Mouse (Mus musculus): ENCODE data around the gene Nt5c3. TPM values are rescaled to one million over a fixed set of nuclear protein-coding genes. Genes with fewer than 3 reads are reported as not detected.
A peak's percentile ranks its signal among the peaks of the same experiment; 100 is the strongest.

Nt5c3 gene
- total and polyA plus RNA-seq, 2 experiments from 2014 or later: 98.4 to 181 TPM

DNA sequence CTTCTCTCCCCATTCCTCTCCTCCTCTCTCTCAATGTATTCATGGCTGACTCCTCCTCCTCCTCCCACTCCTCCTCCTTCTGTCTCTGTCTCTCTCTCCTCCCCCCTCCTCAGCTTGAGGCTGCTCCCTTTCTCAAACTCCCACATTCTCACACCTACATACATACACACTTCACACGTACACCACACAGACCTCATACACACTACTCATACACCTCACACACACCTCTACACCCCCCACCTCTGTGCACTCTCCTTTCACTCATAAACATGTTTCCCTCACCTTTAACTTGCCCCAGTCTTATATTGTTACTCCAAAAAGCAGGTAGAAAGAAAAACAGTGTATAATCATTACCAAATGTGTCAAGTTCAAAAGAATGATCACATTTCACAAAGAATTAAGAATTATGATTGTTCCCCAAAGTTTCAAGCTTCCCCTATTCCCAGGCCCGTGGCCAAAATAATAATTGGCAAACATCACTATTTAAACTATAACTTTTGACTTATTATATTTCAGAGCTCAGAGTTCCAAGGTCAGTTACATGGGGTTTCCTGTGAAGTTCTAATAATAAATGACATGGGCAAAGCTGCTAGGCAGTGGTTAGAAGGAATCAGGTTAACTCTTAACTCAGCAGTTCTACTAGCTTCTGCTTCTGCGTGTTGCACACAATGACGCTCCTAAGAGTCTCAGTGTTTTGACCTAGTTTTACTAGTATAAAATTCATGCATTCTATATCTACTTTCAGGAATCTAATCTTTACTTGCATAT is 8.1 kb upstream of the Nt5c3 start:
- Histone ChIP-seq H3K4me1 (ENCODE audit: insufficient read depth, low read length) (no peaks in the 10 kb centered on the region), H3K9ac (replicated peaks; ENCODE audit: low read length, poor library complexity, severe bottlenecking) (no peak overlapping the region), H3K4me2 (ENCODE audit: low read depth, low read length, poor library complexity, severe bottlenecking) (no peak overlapping the region), H3K27ac (ENCODE audit: low read depth, low read length) (no peak overlapping the region), H3K36me3 (ENCODE audit: insufficient read depth, low read length) (no peaks in the 10 kb centered on the region), H3K9me3 (ENCODE audit: low read length) (no peaks in the 10 kb centered on the region), H3K4me3 (ENCODE audit: low read depth, low read length) (no peak overlapping the region), H3K27me3 (ENCODE audit: insufficient read depth, low read length) (0 out of 2 replicates have a peak, but pooled peaks cover 4% of the 10 kb centered on the region)
- 78% methylated on average over 4 of the region's 4 CpGs for WGBS
- ATAC-seq (ENCODE audit: low FRiP score): no peak
- no peak for TF ChIP-seq CTCF (IDR thresholded peaks at IDR 0.05)
- DNase-seq (ENCODE audit: low spot score): no peak

GRCm38 (mm10) chr6:56923331-56923725 is 404 bp downstream of the Nt5c3 start:
- under 1% methylated on average over 25 of the region's 25 CpGs for WGBS
- H3K9ac ChIP-seq (replicated peaks; ENCODE audit: low read length, poor library complexity, severe bottlenecking): peak overlapping the region; percentile 81
- 0 out of 2 replicates have a peak, but pooled peaks cover 4% of the 10 kb centered on the region for H3K4me1 ChIP-seq (ENCODE audit: insufficient read depth, low read length)
- no peak for ATAC-seq (ENCODE audit: low FRiP score)
- 0 out of 2 replicates have a peak, but pooled peaks cover 4% of the 10 kb centered on the region for H3K27me3 ChIP-seq (ENCODE audit: insufficient read depth, low read length)
- peak overlapping the region; percentile 89 for H3K27ac ChIP-seq (ENCODE audit: low read depth, low read length)
- H3K36me3 ChIP-seq (ENCODE audit: insufficient read depth, low read length): no peaks in the 10 kb centered on the region
- H3K4me2 ChIP-seq (ENCODE audit: low read depth, low read length, poor library complexity, severe bottlenecking): peak overlapping the region; percentile 53
- peak; percentile 69 for DNase-seq (ENCODE audit: low spot score)
- H3K9me3 ChIP-seq (ENCODE audit: low read length): no peaks in the 10 kb centered on the region
- peak overlapping the region; percentile 71 for H3K4me3 ChIP-seq (ENCODE audit: low read depth, low read length)
- TF ChIP-seq CTCF (IDR thresholded peaks at IDR 0.05): 0 out of 2 replicates have a peak, but pooled peaks have one; percentile 3

- Histone ChIP-seq H3K27ac (ENCODE audit: low read depth, low read length) (no peak overlapping the region), H3K36me3 (ENCODE audit: insufficient read depth, low read length) (no peaks in the 10 kb centered on the region), H3K4me1 (ENCODE audit: insufficient read depth, low read length) (0 out of 2 replicates have a peak, but pooled peaks cover 4% of the 10 kb centered on the region), H3K27me3 (ENCODE audit: insufficient read depth, low read length) (no peaks in the 10 kb centered on the region), H3K9ac (replicated peaks; ENCODE audit: low read length, poor library complexity, severe bottlenecking) (no peak overlapping the region), H3K4me3 (ENCODE audit: low read depth, low read length) (no peak overlapping the region), H3K9me3 (ENCODE audit: low read length) (no peaks in the 10 kb centered on the region), H3K4me2 (ENCODE audit: low read depth, low read length, poor library complexity, severe bottlenecking) (no peak overlapping the region)
- no peak for TF ChIP-seq CTCF (IDR thresholded peaks at IDR 0.05)
- DNase-seq (ENCODE audit: low spot score) (no peak), ATAC-seq (ENCODE audit: low FRiP score) (no peak)
- 85% methylated on average over 12 of the region's 12 CpGs for WGBS
Measured at GRCm38 (mm10) chr6:56920222-56921092, 3.3 kb downstream of the Nt5c3 start.

DNA sequence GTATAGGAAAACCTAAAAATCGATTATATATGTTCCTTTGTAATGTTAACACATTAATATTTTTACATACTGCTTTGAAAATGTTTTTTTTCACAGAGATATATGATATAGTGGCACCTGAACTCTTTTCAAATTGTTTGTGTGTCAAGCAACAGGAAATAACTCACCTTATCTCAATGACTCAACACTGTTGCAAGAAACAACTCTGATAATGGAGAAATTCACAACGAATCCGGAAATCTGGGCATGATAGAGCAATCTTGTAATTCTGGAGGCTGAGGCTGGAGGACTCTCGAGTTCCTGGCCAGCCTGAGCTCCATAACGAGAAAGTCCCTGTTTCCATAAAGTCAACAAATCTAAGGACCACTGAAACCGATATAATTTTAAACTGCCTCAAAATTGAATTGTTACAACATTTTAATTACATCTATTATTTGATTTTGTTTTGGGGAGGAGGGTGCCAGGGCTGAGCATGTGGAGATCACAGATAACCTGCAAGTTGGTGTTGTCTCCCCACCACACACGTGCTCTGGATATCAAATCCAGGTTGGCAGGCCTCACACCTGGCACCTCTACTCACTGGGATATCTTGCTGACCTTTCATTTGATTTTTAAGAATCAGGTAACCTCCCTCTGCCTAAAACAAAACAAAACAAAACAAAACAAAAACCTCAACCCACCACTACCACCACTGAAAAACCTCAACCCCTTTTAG is 4.2 kb downstream of the Nt5c3 start:
- H3K4me1 ChIP-seq (ENCODE audit: insufficient read depth, low read length): 0 out of 2 replicates have a peak, but pooled peaks cover 4% of the 10 kb centered on the region
- DNase-seq (ENCODE audit: low spot score): no peak
- TF ChIP-seq CTCF (IDR thresholded peaks at IDR 0.05): no peak
- H3K9ac ChIP-seq (replicated peaks; ENCODE audit: low read length, poor library complexity, severe bottlenecking): no peak overlapping the region
- no peaks in the 10 kb centered on the region for H3K27me3 ChIP-seq (ENCODE audit: insufficient read depth, low read length)
- no peak overlapping the region for H3K4me3 ChIP-seq (ENCODE audit: low read depth, low read length)
- ATAC-seq (ENCODE audit: low FRiP score): no peak
- H3K4me2 ChIP-seq (ENCODE audit: low read depth, low read length, poor library complexity, severe bottlenecking): no peak overlapping the region
- H3K36me3 ChIP-seq (ENCODE audit: insufficient read depth, low read length): no peaks in the 10 kb centered on the region
- H3K27ac ChIP-seq (ENCODE audit: low read depth, low read length): no peak overlapping the region
- 94% methylated on average over 7 of the region's 7 CpGs for WGBS
- H3K9me3 ChIP-seq (ENCODE audit: low read length): no peaks in the 10 kb centered on the region

- Histone ChIP-seq H3K4me3 (ENCODE audit: low read depth, low read length) (no peak overlapping the region), H3K36me3 (ENCODE audit: insufficient read depth, low read length) (no peaks in the 10 kb centered on the region), H3K4me2 (ENCODE audit: low read depth, low read length, poor library complexity, severe bottlenecking) (no peak overlapping the region), H3K27me3 (ENCODE audit: insufficient read depth, low read length) (no peaks in the 10 kb centered on the region), H3K4me1 (ENCODE audit: insufficient read depth, low read length) (peaks cover 6% of the 10 kb centered on the region; the same call in 1 of the 2 replicates), H3K9ac (replicated peaks; ENCODE audit: low read length, poor library complexity, severe bottlenecking) (no peak overlapping the region), H3K9me3 (ENCODE audit: low read length) (no peaks in the 10 kb centered on the region), H3K27ac (ENCODE audit: low read depth, low read length) (no peak overlapping the region)
- ATAC-seq (ENCODE audit: low FRiP score): no peak
- no peak for DNase-seq (ENCODE audit: low spot score)
- 83% methylated on average over 12 of the region's 12 CpGs for WGBS
- no peak for TF ChIP-seq CTCF (IDR thresholded peaks at IDR 0.05)
Measured at GRCm38 (mm10) chr6:56917578-56918368, 6.0 kb downstream of the Nt5c3 start.
